Mouse (Mus musculus) retina, embryonic 14.5 days (tissue): ENCODE data around the gene Pacsin1.
"Not testable (repeated sequence)": the region's sequence is repeated elsewhere in the genome, so short reads cannot be mapped to it uniquely, and the experiment has no call there.

Source experiments
- DNase-seq: peaks from one replicate; pipeline ENCODE4 v3.0.0-alpha.2; 2015; ENCODE audit warnings: low spot score

Gene Pacsin1

DNA sequence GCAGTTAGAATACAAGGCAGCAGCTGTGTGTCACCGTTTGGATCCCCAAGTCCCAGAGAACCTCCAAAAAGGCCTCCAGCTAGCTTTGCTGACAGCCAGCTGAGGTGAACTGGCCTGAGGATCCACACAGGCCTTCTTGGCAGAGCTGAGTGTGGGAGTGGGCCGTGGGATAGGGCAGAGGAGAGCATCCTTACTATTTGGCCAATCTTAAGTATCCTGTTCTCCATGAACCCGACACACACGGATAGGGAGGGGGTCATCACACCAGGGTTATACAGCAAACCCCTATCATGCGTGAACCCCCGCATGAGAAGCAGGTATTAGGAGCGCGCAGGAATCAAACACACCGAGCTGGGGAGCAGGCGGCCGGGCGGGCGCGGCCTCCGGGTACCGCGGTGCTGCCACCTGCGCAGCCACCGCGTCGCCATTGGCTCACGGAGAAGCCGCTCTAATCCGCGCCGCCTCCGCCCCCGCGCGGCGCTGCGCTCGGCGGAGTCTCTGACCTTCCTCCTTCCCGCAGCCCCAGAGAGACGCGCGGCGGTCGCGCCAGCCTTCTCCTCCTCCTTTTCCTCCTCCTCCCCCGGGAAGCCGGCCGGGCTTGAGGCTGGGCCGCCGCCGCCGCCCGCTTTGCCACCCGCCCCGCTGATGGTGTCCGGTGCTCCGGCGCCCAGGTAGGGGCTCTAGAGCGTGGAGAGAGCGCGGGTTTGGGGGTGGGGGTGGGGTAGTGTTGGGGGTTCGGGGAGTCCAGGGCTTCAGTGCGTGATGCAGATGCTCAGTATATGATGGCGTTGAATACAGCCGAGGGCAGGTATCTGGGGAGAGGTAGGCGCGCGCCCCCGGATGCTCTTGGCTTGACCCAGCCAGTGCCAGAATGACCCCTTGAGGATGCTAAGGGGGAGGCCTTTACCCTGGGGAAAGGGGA is at the start of gene Pacsin1:
TSS of gene Pacsin1 (plus strand) at position 421 of the 922 bp plus-strand sequence.
- peak; percentile 71 for DNase-seq

DNA sequence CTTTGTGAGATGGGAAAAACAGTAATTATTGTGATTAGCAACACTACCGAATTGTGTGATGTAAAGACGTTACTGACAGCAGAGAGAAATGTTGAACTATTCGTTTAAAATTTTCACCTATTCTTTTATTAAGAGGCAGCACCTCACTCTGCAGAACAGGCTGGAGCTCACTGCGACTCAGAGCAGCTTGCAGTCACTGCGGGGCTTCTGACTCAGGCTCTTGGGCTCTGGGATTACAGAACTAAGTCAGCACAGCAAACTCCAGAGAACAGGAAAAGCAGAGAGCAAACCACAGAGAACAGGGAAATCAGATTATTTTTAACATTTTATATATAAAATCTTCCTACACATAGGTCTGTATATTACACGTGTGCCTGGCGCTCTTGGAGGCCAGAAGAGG is 45.7 kb upstream of the Pacsin1 start:
- no peak for DNase-seq

DNA sequence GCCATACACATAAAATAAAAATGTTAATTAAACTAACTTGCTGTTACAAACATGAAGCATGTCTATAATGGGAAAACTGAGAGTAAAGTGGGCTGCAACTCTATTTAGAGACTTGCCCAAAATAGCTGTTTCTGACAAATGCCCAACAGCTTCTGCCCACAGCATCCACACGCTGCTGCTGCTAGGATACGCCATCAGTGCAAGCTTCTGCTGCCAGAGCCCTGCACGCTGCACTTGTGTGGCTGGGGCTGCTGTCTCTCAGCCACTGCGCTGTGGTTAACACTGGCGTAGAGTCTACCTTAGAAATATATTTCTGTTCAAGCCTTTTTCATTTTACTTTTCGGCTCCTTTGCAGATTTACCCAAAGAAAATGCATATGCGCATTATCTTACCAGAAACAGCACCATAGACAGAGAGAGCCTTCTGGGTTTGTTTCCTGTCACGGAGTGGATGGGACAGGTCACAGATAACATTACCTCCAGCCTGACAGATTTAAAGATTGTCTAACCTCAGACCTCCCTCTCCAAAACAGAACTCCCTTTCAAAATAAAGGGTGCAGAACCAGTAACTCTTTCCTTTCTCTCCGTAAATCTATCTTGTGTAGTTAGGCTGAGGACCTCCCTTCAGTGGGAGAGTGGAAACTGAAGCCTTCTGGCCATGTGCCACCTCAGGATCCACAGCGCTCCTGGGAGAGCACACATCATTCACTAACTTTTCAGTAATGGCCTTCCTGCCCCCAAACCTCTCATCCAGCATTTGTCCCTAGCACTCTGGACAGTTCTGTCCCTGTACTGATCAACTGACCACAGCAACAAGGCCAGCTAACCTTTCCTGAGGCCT is 44.4 kb upstream of the Pacsin1 start:
- DNase-seq, result no peak

DNA sequence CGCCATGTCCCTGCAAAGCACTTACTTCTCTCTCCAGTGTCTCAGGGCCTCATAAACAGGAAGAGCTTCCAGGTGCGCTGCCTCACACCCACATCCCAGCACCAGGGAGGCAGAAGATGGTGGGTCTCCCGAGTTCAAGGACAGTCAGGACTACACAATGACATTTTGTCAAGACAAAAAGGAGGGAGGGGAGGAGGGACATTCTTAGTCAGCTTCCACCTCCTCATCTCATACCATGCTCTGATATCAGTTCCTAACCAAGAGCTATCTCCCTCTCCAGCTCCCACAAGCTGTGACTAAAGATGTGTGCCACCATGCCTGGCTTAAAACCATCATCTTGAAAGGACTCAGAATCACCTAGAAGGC is 43.8 kb upstream of the Pacsin1 start:
- no peak for DNase-seq

DNA sequence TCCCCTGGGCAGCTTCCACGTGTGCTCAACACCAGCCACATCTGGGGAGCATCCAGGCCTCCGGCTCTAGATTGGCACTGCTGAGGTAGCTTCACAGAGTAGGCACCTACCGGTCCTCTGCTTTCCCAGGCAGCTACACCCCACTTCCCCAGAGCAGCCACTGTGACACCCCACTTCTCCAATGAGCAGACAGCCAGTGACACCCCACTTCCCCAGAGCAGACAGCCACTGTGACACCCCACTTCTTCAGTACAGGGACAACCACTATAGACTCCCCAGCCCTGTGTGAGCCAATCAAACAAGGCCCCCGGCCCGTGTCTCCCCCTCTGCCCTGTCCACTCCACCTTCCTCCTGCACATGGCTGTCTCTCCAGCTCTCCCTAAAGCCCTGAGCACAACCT is 43.3 kb upstream of the Pacsin1 start:
- no peak for DNase-seq

DNA sequence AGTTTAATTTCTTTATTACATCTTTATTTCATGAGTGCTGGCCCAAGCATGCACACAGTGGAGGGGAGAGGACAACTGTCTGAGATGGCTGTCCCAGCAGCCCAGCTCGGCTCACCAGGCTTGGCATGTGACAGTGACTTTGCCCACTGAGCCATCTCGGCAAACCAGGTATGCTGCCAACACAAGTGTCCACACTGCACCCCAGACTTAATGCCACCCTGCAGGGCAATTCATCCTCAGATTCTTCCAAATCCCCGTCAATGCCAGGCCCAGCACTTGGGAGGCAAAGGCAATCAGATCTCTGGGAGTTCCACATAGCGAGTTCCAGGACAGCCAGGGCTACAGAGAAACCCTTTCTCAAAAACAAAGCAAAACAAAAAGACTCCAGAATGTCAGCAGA is 42.3 kb upstream of the Pacsin1 start:
- DNase-seq, result no peak

DNA sequence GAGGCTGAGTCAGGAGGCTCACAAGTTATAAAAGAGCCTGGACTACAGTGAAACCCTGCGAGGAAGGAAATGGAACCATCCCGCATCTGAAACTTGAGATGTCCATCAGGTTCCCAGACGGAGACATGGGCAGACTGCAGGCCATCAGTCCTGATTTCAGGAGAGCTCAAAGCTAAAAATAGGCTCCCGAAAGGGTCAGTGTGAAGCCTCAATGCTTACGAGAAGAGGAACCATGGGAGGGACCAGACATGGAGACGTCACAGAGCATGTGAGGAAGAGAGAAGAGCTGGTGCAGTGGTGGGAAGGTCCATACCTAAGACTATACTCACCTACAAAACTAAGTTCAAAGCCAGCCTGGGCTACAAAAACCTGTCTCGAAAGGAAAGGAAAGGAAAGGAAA is 39.9 kb upstream of the Pacsin1 start:
- no peak for DNase-seq

DNA sequence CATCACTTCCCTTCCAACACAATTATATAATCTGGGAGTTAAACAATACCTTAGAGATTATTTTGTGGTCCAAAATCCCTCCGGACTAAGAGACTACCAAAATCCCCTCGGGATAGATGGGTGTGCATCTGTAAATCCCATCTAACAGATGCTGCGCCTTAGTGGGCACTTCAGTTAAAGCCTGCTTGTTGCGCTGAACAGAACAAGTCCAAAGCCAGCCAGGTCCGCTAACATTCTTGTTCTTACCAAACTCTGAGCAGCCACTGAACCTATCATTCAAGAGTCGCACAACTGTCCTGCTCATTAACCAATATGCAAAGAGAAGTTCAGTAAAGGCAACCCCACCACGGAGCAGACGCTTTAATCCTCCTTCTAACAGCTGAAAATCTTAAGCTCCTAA is 34.1 kb upstream of the Pacsin1 start:
- no peak for DNase-seq

DNA sequence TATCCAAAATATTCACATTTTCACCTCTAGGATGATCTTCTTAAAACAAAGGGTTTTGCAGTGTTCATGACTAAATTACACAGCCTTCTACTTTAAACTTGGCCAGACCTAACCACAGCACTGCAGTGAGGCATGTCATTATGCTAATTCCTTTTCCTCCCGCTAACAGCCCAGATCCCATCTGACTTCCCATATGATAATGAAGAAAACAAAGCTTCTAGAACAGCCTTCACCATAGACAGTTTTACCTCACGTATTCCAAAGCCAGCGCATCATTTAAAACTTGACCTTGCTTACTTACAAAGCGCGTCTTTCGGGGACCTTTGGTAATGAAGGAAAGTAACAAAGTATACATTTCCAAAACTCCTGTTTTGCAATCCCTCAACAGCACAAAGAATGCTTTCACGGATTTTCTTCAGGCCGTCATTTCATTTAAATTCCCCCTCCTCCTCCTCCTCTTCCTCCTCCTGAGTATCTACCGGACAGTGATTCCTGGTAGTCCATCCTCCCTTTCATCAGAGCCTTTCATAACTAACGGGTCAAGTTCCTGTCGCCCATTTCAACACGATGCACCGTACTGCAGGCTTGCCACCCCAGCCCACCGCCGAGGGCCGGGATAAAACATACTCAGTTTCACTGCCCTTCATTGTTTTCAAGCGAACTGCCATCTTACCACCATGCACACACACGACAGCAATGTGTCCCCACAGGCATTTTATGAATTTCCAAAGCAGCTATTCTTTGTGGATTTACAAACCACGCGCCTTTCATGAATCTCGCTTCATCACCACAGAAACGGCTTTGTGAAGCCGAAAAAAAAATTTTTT is 33.4 kb upstream of the Pacsin1 start:
- peak; percentile 43 for DNase-seq

DNA sequence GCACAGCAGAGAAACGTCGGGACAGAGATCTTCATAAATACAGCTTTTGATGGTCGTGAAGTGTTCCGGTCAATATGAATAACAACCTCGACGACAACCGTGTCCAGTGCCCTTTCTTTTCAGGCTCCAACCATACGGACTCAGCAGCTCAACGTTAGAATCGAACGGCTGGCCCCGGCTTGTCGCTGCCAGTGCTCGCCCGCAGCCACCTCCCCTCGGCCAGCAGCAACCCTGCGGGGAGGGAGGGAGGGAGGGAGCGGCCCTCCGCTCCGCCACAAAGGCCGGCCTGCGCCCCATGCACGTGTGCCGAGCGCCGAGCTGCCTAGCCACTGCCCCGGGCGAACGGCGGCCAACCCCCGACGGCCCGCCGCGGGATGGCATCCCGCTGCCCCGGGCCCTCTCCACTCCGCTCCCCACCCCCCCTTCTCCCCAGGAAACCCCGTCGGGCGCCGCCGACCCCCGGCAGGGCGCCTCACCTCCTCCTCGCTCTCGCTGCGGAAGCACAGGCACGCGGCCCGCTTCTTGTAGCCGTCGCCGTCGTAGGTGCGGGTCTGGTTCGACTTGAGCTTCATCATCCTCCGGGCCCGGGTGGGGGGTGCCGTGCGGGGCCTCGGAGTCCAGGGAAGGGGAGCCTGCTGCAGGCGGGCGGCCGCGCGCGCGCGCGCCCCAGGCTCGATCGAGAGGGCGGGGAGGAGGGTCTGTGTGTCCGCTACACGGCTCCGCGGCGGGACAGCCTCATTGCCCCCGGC is 32.5 kb upstream of the Pacsin1 start:
- DNase-seq, result peak; percentile 73

DNA sequence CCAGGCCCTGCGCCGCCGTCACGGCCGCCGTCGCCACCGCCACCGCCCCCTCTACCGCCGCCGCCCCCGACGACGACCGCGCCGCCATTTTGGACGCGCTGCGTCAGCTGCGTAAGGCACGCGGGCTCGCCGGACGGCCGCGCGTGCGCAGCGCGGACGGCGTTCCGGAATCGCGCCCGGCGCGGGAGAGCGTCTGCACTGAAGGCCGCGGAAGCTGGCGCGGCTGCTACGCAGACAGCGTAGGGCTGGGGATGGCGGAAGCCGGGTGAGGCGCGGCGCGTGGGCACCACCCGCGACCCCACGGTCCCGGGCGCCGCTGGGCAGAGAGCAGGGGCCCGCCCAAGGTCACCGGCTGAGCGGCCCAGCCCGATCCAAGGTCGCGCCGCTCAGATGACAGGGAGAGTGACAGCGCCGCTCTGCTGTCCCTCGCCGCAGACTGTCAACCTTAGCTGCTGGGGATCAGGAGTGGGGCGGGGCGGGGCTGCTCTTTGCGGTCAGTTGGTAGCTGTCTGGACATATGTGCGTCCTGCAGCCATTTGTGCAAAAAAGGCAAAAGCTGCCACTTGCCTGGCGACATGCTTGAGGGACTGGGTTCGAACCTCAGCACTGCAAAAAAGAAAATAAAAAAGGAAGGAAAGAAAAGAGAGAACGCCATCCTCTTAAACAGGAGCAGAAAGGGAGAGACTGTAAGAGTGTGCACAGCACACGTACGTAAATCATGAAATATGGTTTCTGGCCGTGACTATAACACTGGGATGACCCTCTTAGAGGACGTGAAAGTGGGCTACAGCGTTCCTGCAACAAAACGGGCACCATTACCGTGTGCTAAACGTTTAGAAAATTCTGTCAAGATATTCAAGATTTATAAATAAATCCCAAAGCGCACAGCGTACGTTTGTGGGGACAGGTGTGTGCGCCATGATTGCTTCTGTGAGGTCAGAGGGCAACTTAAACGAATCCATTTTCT is 31.7 kb upstream of the Pacsin1 start, which contains the start of gene Nudt3:
TSS of gene Nudt3 (minus strand) at position 136 of the 967 bp plus-strand sequence.
- DNase-seq, result peak; percentile 93

DNA sequence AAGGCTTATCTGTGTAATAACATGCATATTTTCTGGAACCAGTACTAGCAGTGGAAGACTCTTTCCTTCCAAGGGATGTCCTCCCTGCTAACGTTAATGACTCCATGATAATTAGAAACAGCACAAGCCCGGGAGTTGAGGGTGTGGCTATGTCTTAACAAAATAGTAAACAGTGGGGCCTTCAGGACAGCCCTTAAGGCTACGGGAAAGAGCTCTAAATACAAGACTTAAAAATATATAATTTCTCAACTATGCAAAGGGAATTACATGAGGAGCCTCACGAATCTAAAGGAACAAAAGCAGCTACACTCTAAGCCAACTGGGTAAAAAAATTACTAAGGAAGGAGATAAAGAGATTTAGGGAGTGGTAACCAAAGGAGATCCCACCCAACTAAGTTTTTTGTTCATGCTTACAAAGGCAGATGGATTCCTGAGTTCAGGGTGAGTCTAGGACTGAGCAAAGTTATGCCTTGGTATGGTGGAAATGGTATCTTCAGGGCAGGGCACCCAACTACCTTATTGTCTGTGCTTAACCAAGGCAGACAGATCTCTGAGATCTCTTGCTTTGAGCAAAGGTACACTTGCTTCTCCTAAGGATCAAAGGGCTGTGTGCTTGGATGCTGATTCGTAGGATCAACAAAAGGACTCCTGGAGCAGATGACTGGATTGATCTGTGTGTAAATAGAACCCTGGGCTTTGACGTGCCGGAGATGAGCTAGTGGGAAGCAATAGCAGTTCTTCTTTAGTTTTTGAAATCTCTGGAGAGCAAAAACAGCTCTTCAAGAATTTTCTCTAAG is 29.7 kb upstream of the Pacsin1 start:
- DNase-seq, result no peak

DNA sequence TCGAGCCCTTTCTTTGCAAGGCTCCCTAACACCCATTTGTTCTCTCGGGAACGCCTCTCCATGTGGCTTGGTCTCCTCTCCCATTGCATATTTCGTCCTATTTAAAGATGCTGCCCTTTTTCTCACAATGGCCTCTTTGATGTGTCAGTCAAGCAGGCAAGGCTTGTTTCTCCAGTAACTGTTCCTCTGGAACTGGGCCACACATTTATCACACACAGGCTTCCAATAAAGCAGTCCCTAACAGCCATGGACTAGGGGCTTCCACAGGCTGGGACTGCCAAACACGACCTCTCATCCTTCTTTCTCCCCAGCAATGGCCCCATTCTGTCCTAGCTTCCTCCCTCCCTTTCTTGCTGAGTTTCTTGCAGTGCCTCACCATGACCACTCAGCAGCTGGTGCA is 28.6 kb upstream of the Pacsin1 start:
- peak; percentile 39 for DNase-seq

DNA sequence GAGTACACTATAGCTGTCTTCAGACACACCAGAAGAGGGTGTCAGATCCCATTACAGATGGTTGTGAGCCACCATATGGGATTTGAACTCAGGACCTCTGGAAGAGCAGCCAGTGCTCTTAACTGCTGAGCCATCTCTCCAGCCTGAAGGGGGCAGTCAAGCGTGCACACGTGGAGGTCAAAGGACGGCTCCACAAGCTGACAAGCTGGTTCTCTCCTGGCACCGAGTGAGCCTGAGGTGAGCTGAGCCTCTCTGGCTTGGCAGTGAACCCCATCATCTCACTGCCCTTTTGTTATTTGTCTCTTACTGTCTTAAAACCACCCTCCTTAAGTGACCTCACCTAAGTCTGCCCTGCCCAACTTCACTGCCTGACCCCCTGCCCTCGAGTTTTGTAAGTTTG is 27.9 kb upstream of the Pacsin1 start:
- DNase-seq, result no peak

DNA sequence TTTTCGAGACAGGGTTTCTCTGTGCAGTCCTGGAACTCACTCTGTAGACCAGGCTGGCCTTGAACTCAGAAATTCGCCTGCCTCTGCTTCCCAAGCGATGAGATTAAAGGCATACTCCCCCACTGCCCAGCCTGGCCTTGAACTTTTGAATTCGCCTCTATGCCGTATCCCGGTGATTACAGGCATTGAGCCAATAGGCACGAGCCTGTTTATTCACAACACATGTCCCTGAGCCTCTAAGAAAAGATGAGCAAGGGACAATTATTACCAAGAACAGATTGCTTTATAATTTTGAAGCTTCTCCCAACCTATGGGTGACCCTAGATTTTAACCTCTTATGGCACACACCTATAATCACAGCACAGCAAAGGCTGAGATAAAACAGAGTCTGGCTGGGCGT is 26.9 kb upstream of the Pacsin1 start:
- DNase-seq, result no peak

DNA sequence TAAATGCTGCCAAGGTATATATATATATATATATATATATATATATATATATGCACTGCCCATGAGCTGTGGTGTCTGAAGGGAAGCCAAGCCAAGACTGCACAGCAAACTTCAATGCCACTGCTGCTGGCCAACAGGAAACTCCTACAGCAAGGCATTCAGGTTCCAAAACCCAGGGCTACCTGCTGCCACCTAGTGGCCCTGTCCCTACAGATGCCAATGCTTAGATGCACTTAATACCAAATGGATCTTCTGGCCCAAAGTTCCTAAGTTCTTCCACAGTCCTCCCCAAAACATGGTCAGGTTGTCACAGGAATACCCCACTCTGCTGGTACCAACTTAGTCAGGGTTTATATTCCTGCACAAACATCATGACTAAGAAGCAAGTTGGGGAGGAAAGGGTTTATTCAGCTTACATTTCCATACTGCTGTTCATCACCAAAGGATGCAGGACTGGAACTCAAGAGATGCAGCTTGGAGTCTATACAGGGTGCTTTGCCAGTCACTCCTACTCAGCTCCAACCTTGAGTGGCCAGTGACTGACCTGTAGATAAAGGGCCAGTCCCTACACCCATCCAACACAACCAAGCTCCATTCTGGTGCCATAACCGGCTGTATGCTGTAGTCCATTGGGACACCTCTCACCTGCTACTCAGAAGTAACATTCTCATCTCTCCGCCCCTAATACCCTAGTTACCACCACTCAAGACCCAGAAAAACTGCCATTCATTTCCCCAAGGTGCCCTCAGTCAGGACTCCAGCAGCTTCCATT is 25.9 kb upstream of the Pacsin1 start:
- DNase-seq, result peak; percentile 93

DNA sequence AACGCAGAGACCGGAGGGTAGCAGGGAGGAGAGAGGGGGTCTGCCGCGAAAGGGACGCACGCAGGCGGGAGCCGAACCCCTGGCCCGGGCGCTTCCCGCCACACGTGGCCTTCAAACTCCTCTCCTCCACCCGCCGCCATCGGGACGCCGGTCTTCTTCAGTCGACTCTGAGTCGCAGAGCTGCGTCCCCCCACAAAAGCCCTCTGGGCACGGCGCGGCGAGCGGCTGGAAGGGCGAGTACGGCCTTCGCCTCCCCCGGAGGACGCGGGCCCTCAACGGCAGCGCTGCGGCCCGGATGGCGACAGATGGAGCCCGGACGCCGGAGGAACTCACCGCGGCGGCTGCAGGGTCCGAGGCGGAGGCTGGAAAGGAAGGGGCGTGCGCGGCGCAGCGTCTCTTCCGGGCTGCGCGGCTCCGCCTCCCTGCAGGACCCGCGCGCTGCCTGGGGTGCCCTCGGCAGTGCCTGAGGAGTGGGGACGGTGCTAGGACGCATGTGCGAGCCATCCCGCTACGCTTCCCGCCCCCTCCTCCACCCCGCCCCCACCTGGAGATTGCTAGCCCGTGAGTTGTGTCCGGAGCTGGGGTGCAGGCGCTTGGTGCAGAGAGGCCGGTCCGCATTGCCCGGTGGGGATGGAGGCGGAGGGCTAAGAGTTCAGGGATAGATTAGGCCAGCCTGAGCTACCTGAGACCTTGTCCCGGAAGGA is 20.3 kb upstream of the Pacsin1 start, which contains the start of gene RPS10-NUDT3:
TSS of gene RPS10-NUDT3 (minus strand) at position 352 of the 704 bp plus-strand sequence.
- DNase-seq, result peak; percentile 94

DNA sequence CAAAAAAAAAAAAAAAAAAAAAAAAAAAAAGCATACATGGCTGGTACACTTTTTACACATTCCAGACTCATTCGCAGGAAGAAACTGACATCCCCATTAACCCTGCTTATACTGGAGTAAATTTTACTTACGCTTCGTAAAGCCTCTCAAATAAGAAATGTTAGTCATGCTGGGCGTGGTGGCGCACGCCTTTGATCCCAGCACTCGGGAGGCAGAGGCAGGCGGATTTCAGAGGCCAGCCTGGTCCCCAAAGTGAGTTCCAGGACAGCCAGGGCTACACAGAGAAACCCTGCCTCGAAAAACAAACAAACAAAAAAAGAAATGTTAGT is 19.8 kb upstream of the Pacsin1 start:
- not testable (repeated sequence) for DNase-seq
